In genomic region chr11:45514415-45515271, GRCm38 (mm10) we compare ENCODE assay signal across 19 mouse cellular contexts.
DNase-seq lines count a peak whose midpoint lies in the region; ATAC-seq lines count a peak whose summit lies in the region.
"Had no signal": no experiment of that assay in that cellular context is flagged by ENCODE, and none has a peak within 500 bp of the region (broad histone marks: within the 10 kb centered on the region; RNA-seq: fewer than 3 reads in every experiment).

No protein-coding gene starts in this region.

- no peak for DNase-seq in neural tube, embryonic 10.5 days (ENCODE audit: extremely low spot score, low spot score)
- DNase-seq in forelimb bud, embryonic 11.5 days (ENCODE audit: low read depth, low spot score), result peak; percentile 64
- DNase-seq in limb, embryonic 10.5 days (ENCODE audit: low spot score), result peak; percentile 46
- no peak for DNase-seq in embryo, embryonic 11 days
- DNase-seq: adrenal gland, adult 8-10 months; cerebellum, adult 8-10 months; forebrain, postnatal 0 days; gastrocnemius, postnatal 10 days; heart, postnatal 14 days; kidney, adult 18-20 months; liver, postnatal 0 days; lung, postnatal 4 days; right cerebral cortex, postnatal 25 days; thymus, adult 18-20 months had no signal

- no peak overlapping the region for H3K4me3 ChIP-seq in neural tube, embryonic 13.5 days
- no peak overlapping the region for H3K4me3 ChIP-seq in limb, embryonic 10.5 days
- H3K4me3 ChIP-seq in neural tube, embryonic 15.5 days (replicated peaks), result no peak overlapping the region
- no peak overlapping the region for H3K4me3 ChIP-seq in heart, embryonic 11.5 days (ENCODE audit: low read depth, low read length)
- H3K4me3 ChIP-seq: limb, embryonic 13.5 days had no signal

- H3K9me3 ChIP-seq in neural tube, embryonic 13.5 days, result no peaks in the 10 kb centered on the region
- no peaks in the 10 kb centered on the region for H3K9me3 ChIP-seq in limb, embryonic 10.5 days (replicated peaks)
- H3K9me3 ChIP-seq in neural tube, embryonic 15.5 days (replicated peaks), result no peaks in the 10 kb centered on the region
- no peaks in the 10 kb centered on the region for H3K9me3 ChIP-seq in heart, embryonic 11.5 days (replicated peaks; ENCODE audit: control insufficient read depth, low read length)
- H3K9me3 ChIP-seq: G1E had no signal

- H3K4me1 ChIP-seq in neural tube, embryonic 13.5 days (replicated peaks), result peaks cover 29% of the 10 kb centered on the region
- H3K4me1 ChIP-seq in limb, embryonic 10.5 days, result peaks cover 35% of the 10 kb centered on the region
- peaks cover 18% of the 10 kb centered on the region for H3K4me1 ChIP-seq in neural tube, embryonic 15.5 days
- no peaks in the 10 kb centered on the region for H3K4me1 ChIP-seq in heart, embryonic 11.5 days (ENCODE audit: control insufficient read depth, insufficient read depth, low read length)

- H3K4me2 ChIP-seq in neural tube, embryonic 13.5 days, result 0 out of 2 replicates have a peak overlapping the region, but pooled peaks have one; percentile 13
- H3K4me2 ChIP-seq in neural tube, embryonic 15.5 days, result peak overlapping the region; percentile 25
- H3K4me2 ChIP-seq in heart, embryonic 11.5 days, result no peak overlapping the region
- H3K4me2 ChIP-seq: limb, embryonic 13.5 days had no signal

- no peak overlapping the region for H3K9ac ChIP-seq in neural tube, embryonic 13.5 days
- no peak overlapping the region for H3K9ac ChIP-seq in neural tube, embryonic 15.5 days (replicated peaks)
- H3K9ac ChIP-seq in heart, embryonic 11.5 days (ENCODE audit: low read depth, low read length), result no peak overlapping the region
- H3K9ac ChIP-seq: forebrain, postnatal 0 days; limb, embryonic 13.5 days; liver, postnatal 0 days had no signal

- WGBS in neural tube, embryonic 13.5 days, result 37% methylated on average over 10 of the region's 10 CpGs
- WGBS in limb, embryonic 10.5 days, result 47% methylated on average over 10 of the region's 10 CpGs
- WGBS in neural tube, embryonic 15.5 days, result 34% methylated on average over 10 of the region's 10 CpGs
- WGBS in heart, embryonic 11.5 days (ENCODE audit: insufficient replicate concordance), result 77% methylated on average over 10 of the region's 10 CpGs

- peak overlapping the region; percentile 87 for H3K27ac ChIP-seq in neural tube, embryonic 13.5 days (replicated peaks)
- H3K27ac ChIP-seq in limb, embryonic 10.5 days, result peak overlapping the region; percentile 83
- peak overlapping the region; percentile 70 for H3K27ac ChIP-seq in neural tube, embryonic 15.5 days (replicated peaks)
- no peak overlapping the region for H3K27ac ChIP-seq in heart, embryonic 11.5 days (ENCODE audit: low read depth, low read length)
- H3K27ac ChIP-seq: limb, embryonic 13.5 days had no signal

- H3K27me3 ChIP-seq in neural tube, embryonic 13.5 days, result no peaks in the 10 kb centered on the region
- no peaks in the 10 kb centered on the region for H3K27me3 ChIP-seq in limb, embryonic 10.5 days (ENCODE audit: low read depth, poor library complexity, severe bottlenecking)
- H3K27me3 ChIP-seq in neural tube, embryonic 15.5 days (replicated peaks), result no peaks in the 10 kb centered on the region
- H3K27me3 ChIP-seq in heart, embryonic 11.5 days (ENCODE audit: control insufficient read depth, insufficient read depth, low read length), result no peaks in the 10 kb centered on the region
- H3K27me3 ChIP-seq: limb, embryonic 13.5 days had no signal

- ATAC-seq in neural tube, embryonic 13.5 days (ENCODE audit: low read depth), result peak; percentile 85
- peak; percentile 79 for ATAC-seq in neural tube, embryonic 15.5 days (ENCODE audit: low FRiP score)
- ATAC-seq in heart, embryonic 11.5 days (replicated peaks; ENCODE audit: insufficient number of reproducible peaks, low FRiP score, low TSS enrichment), result no peak
- ATAC-seq: forebrain, postnatal 0 days; liver, postnatal 0 days had no signal

- no peaks in the 10 kb centered on the region for H3K36me3 ChIP-seq in neural tube, embryonic 13.5 days
- H3K36me3 ChIP-seq in limb, embryonic 10.5 days, result no peaks in the 10 kb centered on the region
- H3K36me3 ChIP-seq in neural tube, embryonic 15.5 days, result no peaks in the 10 kb centered on the region
- H3K36me3 ChIP-seq in heart, embryonic 11.5 days (ENCODE audit: control insufficient read depth, insufficient read depth, low read length), result no peaks in the 10 kb centered on the region
- H3K36me3 ChIP-seq: G1E; limb, embryonic 13.5 days had no signal

Comparison
In these comparisons a context has a peak if more than half of its experiments do, and no peak if none do; other contexts are left out.
1. DNase-seq: peak in forelimb bud, embryonic 11.5 days (single experiment) and limb, embryonic 10.5 days (single experiment); none in neural tube, embryonic 10.5 days (single experiment) and embryo, embryonic 11 days (single experiment).